Mouse (Mus musculus) CD4-positive helper T cell, adult 2 months (primary cell): ENCODE results near the gene Kynu.
A peak's percentile ranks its signal among the peaks of the same experiment; 100 is the strongest.

Experiments
- DNase-seq: peaks from one replicate; pipeline ENCODE4 v3.0.0-alpha.2; 2012; ENCODE audit warnings: low read depth, missing footprints, low spot score

Gene Kynu

DNA sequence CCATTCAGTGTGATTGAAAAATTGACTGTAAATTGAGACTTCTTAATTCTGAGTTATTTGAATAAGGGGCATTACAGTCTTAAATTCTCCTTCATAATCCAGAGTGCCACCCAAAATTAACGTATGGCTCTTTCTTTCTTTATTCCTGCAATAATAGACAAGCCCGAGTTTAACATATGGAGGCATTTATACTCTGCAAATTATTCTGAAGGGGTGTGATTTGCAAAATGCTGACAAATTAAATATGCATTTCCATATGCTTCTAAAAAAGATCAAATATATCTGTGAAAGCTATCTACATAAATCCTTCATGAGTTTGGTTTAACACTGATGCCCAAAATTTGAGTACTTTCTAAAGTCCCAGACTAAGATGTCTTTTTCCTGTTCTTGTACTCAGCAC, 91.8 kb downstream of the Kynu start:
- no peak for DNase-seq

DNA sequence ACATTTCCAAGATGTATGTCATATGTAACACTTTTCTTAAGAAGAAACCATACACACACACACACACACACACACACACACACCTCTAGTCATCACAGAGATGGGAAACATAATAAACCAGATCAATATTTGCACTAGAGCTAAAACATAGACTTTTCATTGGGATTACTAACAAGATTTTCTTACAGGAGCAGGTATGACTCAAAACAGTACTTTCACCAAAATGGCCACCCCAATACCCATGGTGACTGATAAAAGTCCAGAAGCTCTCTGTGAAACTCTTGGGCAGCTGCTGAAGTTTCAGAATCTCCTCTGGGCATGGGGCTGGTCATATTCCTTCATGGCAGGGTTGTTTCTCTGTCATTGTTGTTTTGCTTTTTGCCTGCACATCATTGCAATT, 114.5 kb downstream of the Kynu start:
- no peak for DNase-seq

DNA sequence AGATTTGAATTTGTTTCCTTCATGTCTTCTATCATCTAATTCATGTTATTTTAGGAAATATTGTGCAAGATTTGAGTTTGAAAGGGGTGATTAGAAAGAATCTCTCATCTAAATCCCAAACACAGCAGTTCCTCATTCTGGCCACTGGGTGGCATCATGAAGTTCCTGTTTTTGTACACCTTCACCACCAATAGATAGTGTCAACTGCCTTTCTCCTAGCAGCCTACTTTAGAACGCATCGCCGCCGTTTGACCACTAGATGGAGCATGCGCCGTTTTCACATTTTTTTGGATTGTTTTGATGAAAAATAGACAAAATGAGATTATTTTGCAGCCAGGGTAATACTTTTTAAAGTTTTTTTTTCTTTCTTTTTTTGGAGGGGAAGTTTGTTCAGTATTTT, 118.5 kb downstream of the Kynu start:
- DNase-seq = peak; percentile 83

DNA sequence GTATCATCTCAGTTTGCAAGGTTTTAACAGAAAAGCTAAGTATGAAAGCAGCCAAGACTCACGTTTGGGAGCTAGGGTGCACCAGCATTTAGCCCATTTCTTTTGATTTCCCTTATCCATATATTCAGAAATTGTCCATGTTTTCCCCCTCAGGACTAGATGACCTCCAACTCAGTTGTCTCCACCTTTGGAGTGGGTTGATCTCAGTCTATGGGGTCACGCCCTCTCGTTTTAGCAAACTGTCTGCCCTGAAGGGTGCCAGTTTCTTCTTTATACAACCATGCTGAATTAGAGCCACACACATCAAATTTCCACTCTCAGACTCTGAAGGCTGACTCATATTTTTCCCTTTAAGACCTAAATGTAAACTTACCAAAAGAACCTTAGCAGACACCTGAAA, 119.0 kb downstream of the Kynu start:
- DNase-seq = no peak

DNA sequence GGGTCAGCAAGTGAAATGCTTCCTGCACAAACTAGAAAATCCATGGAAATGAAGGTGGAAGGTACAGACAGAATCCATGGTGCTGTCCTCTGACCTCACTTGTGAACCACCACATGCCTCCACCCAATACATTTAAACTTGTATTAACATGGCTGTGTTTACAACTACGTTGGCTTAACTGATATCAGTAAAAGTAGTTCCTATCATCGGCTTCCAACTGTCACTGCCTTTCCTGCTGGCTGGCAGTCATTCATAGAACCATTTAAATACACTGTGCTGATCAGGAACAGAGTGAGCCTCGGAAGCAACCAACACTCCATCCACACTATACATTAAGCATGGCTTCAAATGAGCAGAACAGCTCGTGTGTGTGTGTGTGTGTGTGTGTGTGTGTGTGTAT, 120.1 kb downstream of the Kynu start:
- no peak for DNase-seq

DNA sequence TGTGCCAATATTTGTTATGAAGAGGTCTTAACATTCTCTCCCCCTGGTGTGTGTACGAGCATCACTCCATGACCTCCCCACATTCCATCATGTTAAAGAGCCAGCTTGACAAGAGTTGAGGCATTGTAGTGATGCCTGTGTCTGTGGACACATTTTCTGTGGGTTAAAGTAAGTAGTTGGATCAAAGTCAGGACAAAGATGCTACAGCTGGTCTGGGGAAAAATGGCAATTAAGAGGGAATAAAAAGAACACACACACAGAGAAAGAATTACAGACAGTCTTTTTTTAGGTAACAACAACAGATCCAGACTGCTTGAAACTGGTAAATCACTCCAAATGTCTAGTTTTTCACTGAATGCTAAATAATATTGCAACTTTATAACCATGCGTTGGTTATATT, 135.3 kb downstream of the Kynu start:
- DNase-seq = no peak

DNA sequence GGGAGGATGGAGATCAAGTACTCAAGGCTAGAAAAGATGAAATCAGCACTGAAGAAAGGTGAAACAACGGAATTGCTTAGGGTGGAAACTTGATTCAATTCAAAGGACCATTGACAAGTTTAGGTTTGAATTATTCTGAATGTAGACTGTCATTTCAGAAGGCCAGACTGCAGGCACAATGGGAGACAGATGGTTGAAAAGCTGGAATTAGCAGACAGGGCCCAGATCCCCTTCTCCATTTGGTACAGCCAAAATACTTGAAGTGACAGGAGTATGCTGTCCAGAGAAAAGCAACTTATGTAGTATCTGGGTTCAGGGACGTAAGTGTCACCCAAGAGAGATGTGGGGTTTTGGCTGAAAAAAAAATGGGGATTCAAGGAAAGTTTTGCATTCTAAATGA, 136.2 kb downstream of the Kynu start:
- DNase-seq = no peak

DNA sequence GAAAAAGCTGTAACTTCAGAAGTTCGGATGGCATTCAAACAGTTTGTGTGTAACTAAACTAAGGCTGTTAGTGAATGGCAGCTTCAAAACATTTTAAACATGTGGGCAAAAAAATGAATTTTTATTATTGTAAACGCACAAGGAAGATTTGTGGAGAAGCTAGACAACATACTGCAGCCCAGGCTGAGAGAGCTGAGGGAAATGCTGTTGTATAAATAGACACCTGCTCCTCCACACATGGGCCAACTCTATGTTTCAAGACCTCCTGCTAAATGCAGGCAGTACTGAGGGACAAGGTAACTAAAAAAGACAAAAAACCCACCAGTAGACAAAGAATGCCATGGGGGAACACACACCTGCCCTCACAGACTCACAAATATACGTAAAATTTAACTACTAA, 140.5 kb downstream of the Kynu start:
- no peak for DNase-seq

DNA sequence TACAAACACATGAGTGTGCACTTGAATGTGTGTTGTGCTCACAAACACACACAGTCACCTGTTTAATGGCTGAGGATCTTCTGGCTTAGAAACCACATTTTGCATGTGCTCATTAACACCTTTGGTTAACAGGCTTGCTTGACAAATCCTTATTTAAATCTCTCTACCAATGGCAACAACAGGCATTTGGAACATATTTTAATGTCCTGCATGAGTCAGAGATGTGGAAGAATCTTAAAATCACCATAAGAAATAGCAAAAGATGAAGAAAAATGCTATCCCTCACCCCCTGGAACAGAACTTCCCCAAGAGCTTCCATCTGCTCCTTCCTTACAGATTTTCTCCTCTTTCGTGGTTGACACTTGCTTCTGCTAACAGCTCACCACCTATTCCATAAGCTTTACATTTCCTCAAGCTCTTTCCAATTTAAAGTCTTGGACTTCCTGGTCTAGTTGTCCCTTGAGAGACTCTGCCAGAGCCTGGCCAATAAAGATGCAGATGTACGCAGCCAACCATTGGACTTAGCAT, 157.5 kb downstream of the Kynu start:
- DNase-seq = no peak

DNA sequence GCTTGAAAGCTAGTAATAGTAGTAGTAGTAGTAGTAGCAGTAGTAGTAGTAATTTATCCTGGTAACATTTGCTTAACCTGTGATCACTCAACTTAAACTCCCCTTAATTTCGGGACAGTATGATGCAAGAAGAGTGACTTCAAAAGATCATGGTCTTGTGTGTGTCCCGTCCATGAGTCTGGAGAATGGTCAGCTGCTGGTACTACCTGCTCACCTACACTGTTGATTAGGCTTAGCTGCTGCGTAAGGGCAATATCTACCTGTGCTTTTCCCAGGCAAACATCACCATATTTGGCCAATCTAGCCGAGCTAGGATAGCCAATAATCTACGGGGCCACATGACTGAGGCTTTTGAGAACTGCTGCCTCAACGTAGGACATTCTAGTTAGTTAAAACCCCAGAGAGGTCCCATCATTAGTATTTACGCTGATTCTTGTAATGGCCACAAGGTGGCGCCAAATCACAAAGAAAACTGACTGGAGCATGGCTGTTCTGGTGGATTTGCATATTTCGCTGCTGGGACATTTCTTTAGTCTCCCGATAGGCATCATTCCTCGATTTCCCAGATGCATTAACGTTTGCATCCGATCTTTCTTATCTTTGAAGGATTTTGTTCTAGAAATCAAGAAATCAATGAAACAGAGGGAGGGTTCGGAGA, 167.4 kb downstream of the Kynu start:
- peak; percentile 76 for DNase-seq

DNA sequence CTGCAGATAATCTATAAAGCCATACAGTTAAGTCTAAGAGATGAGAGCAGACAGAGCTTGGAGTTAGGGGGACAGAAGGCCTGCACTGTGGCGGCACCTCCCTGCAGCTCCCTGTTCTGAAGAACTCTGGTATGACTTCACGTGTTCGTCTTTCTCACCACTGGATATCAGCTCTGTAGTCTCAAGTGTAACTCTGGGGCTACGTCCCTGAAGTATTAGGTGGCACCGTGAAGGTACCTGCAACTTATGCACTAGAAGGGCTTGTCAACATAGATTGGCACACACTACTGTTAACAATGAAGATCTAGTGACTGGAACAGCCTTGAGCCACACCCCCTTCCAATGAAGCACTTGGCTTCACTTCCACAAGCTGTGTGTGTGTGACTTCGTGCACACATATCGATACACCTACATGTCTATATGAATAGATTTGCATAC, 168.0 kb downstream of the Kynu start:
- no peak for DNase-seq

DNA sequence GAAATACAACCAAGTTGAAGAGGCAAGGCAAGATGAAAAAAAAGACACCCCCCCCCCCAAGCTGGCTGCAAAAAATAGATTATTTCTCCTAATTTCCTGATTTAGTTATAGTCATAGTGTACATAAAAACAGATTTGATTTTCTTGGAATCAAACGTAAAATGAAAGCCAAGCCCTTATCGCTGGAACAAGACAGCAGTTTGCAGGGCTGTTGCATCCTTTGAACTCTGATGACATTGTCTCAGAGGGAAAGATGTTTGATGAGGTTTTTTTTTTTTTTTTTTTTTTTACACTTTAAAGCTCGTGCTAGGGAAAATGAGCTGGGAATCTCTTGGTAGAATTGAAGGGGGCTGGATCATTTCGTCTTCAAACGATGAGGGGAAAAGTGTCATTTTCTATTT, 172.1 kb downstream of the Kynu start:
- DNase-seq = no peak

DNA sequence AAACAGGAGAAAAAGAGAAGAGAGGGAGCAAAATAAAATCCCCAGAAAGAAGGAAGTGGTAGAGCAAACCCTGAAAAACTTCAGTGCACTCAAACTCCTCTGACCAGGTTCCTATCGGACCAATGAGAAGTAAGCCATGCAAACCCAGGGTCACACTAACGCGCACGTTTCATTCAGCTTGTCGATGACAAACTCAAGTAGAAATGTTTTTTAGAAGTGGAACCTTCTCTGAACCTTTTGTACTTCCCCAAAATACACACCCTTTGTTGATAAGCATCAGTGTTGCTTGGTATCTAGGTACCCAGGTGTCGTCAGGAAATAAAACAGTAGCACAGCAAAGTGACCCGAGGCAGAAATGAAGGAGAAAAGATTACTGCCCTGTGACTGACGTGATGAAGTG, 172.6 kb downstream of the Kynu start:
- peak; percentile 91 for DNase-seq

DNA sequence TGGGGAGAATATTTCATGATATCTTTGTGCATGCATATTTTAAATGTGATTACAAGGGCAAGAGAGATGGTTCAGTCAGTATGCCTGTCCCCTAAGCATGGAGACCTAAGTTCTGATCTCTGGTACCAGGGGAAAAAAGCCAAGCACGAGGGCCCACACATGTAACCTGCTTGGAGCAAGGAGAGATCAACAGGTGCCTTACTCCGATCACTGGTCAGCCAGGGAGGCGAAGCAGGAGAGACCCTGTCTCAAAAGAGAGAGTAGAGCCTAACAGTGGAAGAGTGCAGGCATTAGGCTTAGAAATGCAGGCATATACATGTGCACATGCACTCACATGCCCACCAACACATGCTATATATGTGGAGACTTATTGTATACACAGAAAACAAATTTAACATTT, 173.7 kb downstream of the Kynu start:
- no peak for DNase-seq
